ENCODE assay signal across 8 mouse cellular contexts in genomic region chr8:113636280-113636628, GRCm38 (mm10). TPM values are rescaled to one million over a fixed set of nuclear protein-coding genes. Genes with fewer than 3 reads are reported as not detected.
DNase-seq lines count a peak whose midpoint lies in the region; ATAC-seq and TF ChIP-seq lines count a peak whose summit lies in the region.

No protein-coding gene starts in this region.

- peaks cover 20% of the 10 kb centered on the region for H3K4me1 ChIP-seq in embryonic facial prominence, embryonic 10.5 days
- H3K4me1 ChIP-seq in limb, embryonic 12.5 days (replicated peaks), result peaks cover 12% of the 10 kb centered on the region
- peaks cover 26% of the 10 kb centered on the region for H3K4me1 ChIP-seq in neural tube, embryonic 15.5 days

- H3K27ac ChIP-seq in left cerebral cortex, adult 2 months, result no peak overlapping the region; the same call in 1 of the 2 replicates
- H3K27ac ChIP-seq in embryonic facial prominence, embryonic 10.5 days (replicated peaks), result peak overlapping the region; percentile 91
- H3K27ac ChIP-seq in limb, embryonic 12.5 days, result no peak overlapping the region
- H3K27ac ChIP-seq in neural tube, embryonic 15.5 days (replicated peaks), result peak overlapping the region; percentile 97; the same call in 1 of the 2 replicates

- ATAC-seq in limb, embryonic 12.5 days (ENCODE audit: insufficient number of reproducible peaks, insufficient read depth, low FRiP score, low TSS enrichment, low read depth), result no peak
- no peak for ATAC-seq in neural tube, embryonic 15.5 days (ENCODE audit: low FRiP score)

- no peak for TF ChIP-seq CTCF in left cerebral cortex, adult 2 months (IDR thresholded peaks at IDR 0.05)

- no peak for DNase-seq in left cerebral cortex, adult 2 months (ENCODE audit: extremely low spot score in 1 of 2, low spot score in 2 of 2)
- DNase-seq in left cerebral cortex, postnatal 4 days, result no peak
- DNase-seq in embryonic facial prominence, embryonic 10.5 days (ENCODE audit: low spot score), result no peak
- DNase-seq in retina, embryonic 14.5 days (ENCODE audit: low spot score), result no peak
- no peak for DNase-seq in cerebellum, adult 9-10 months
- DNase-seq in adrenal gland, adult 8-10 months, result no peak

- H3K9ac ChIP-seq in limb, embryonic 12.5 days (replicated peaks), result peak overlapping the region; percentile 66
- peak overlapping the region; percentile 76 for H3K9ac ChIP-seq in neural tube, embryonic 15.5 days (replicated peaks)

- H3K36me3 ChIP-seq in embryonic facial prominence, embryonic 10.5 days (replicated peaks), result peaks cover 36% of the 10 kb centered on the region
- peaks cover 32% of the 10 kb centered on the region for H3K36me3 ChIP-seq in limb, embryonic 12.5 days
- peaks cover 30% of the 10 kb centered on the region for H3K36me3 ChIP-seq in neural tube, embryonic 15.5 days

- 39% methylated on average over 5 of the region's 5 CpGs for WGBS in embryonic facial prominence, embryonic 10.5 days
- WGBS in limb, embryonic 12.5 days, result 50% methylated on average over 5 of the region's 5 CpGs
- WGBS in neural tube, embryonic 15.5 days, result 37% methylated on average over 5 of the region's 5 CpGs

- intact Hi-C loops in left cerebral cortex, adult 2 months (cut with DNase I), result no loop called here
- intact Hi-C loops in left cerebral cortex, postnatal 4 days (cut with DNase I), result no loop called here

- H3K27me3 ChIP-seq in embryonic facial prominence, embryonic 10.5 days (replicated peaks; ENCODE audit: low read depth, poor library complexity, severe bottlenecking), result no peaks in the 10 kb centered on the region
- no peaks in the 10 kb centered on the region for H3K27me3 ChIP-seq in limb, embryonic 12.5 days
- H3K27me3 ChIP-seq in neural tube, embryonic 15.5 days (replicated peaks), result no peaks in the 10 kb centered on the region

- no peaks in the 10 kb centered on the region for H3K9me3 ChIP-seq in embryonic facial prominence, embryonic 10.5 days
- no peaks in the 10 kb centered on the region for H3K9me3 ChIP-seq in limb, embryonic 12.5 days
- H3K9me3 ChIP-seq in neural tube, embryonic 15.5 days (replicated peaks), result no peaks in the 10 kb centered on the region

- peak overlapping the region; percentile 95 for H3K4me2 ChIP-seq in limb, embryonic 12.5 days
- H3K4me2 ChIP-seq in neural tube, embryonic 15.5 days, result peak overlapping the region; percentile 100

- peak overlapping the region; percentile 91 for H3K4me3 ChIP-seq in left cerebral cortex, adult 2 months
- peak overlapping the region; percentile 70 for H3K4me3 ChIP-seq in embryonic facial prominence, embryonic 10.5 days
- peak overlapping the region; percentile 64 for H3K4me3 ChIP-seq in limb, embryonic 12.5 days (replicated peaks)
- H3K4me3 ChIP-seq in neural tube, embryonic 15.5 days (replicated peaks), result peak overlapping the region; percentile 80

RNA-seq across cellular contexts. Expression of gene Mon1b, which starts 0.9 kb away (rescaled TPM):
- 10 to 100 TPM; 24.5 TPM for total RNA-seq in left cerebral cortex, adult 2 months (2021)
- 10 to 100 TPM; 21.6 to 21.9 TPM for total RNA-seq in left cerebral cortex, postnatal 4 days (2021)
- polyA plus RNA-seq in embryonic facial prominence, embryonic 10.5 days (2016; fragmentation: Nextera tagmentation; extraction: Ambion mirVana), result 7.7 and 9.4 TPM in 2 replicates
- polyA plus RNA-seq in limb, embryonic 12.5 days (2016; fragmentation: Nextera tagmentation; extraction: Ambion mirVana), result 4.5 and 6.2 TPM in 2 replicates
- polyA plus RNA-seq in neural tube, embryonic 15.5 days (2015; fragmentation: Nextera tagmentation; extraction: Ambion mirVana), result 8.7 and 9.9 TPM in 2 replicates
- 10 to 100 TPM; 21.1 to 25.5 (median 23.7) TPM for total RNA-seq in adrenal gland, adult 8-10 months (2022)

RNA-seq across cellular contexts. Expression of gene Syce1l, which starts 6.8 kb away (rescaled TPM):
- total RNA-seq in left cerebral cortex, adult 2 months (2021), result 1 to 10 TPM in 1 of 2 experiments, not detected in 1; 1.0 TPM
- total RNA-seq in left cerebral cortex, postnatal 4 days (2021), result 1 to 10 TPM; 1.0 to 1.5 TPM
- not detected in 2 replicates for polyA plus RNA-seq in embryonic facial prominence, embryonic 10.5 days (2016; fragmentation: Nextera tagmentation; extraction: Ambion mirVana)
- polyA plus RNA-seq in limb, embryonic 12.5 days (2016; fragmentation: Nextera tagmentation; extraction: Ambion mirVana), result not detected in 2 replicates
- polyA plus RNA-seq in neural tube, embryonic 15.5 days (2015; fragmentation: Nextera tagmentation; extraction: Ambion mirVana), result 0.23 and 0.63 TPM in 2 replicates
- total RNA-seq in adrenal gland, adult 8-10 months (2022), result under 1 TPM in 2 of 4 experiments, not detected in 2; 0.49 to 0.62 TPM

Comparison
In these comparisons a context has a peak if more than half of its experiments do, and no peak if none do; other contexts are left out.
1. H3K27ac ChIP-seq: peak in embryonic facial prominence, embryonic 10.5 days (single experiment) and neural tube, embryonic 15.5 days (single experiment); none in left cerebral cortex, adult 2 months (single experiment) and limb, embryonic 12.5 days (single experiment).
2. Peak in every context shown above with its lines, with median percentiles within 50 percentile points of each other: H3K4me3 ChIP-seq.